Mouse (Mus musculus): ENCODE data around the gene Tbcd. TPM values are rescaled to one million over a fixed set of nuclear protein-coding genes. Genes with fewer than 3 reads are reported as not detected.
A peak's percentile ranks its signal among the peaks of the same experiment; 100 is the strongest.

The Tbcd gene
- total RNA-seq, 2 experiments from 2014 or later = 34.7 to 38.3 TPM

DNA sequence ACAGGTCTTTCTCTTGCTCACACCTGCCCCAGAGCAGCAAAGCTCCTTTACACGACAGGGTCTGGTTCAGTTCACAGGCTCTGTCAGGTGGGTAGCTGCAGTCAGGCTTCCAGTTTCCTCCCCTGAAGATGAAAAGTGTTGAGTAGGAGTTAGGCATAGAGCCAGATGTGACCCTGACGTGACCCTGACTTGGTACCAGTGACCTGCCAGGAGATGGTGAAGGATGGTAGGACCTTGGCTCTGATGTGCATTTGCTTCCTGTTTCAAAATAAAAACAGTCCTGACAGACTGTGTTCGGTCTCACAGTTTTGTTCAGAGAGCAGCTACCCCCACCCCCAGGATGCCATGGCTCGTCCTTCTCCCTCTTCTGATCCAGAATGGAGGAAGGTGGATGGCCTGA is 90.7 kb downstream of the Tbcd start:
- peak; percentile 67 for DNase-seq

DNA sequence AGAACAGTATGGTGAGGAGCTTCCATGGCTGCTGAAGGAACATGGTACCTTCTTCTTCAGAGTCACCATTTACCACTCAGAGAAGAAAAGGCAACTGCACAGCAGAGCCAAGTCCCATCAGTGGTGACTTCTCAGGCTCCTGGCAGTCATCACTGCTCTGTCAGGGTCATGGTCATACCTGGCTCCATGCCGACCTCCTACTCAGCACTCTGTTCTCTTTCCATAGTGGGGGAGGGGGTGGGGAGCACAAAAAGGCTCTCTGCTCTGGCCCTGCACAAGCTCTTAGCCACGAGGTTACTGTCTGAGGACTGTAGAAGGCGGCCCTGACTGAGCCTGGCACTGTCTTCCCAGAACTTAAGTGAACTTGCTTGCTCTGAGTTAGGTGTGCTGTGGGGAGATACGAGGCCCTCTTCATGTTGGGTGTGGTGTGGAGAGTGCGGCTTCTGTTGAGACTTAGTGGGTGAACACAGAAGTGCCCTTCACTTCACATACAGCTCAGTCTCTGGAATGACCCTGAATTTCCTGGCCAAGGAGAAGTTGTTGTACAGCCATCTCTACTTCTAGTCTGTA is 91.6 kb downstream of the Tbcd start:
- peak; percentile 77 for DNase-seq

DNA sequence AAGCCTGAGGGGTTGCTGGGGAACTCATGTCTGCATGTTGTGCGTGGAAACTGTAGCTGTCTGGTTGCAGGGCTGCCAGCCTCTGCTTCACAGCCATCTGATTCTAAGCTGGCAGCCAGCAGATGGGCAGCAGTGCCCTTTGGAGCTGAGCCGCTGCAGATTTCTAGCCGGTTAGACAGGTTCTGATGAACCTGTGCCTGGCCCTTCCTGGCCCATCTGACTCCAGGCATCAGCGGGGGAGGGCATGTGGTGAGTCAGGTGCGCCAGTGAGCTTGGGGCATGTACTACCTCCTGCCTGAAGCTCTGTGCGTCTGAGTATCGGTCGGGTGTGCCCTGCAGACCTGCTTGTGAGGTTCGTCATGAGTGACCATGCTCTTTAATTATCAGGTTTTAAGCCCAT is 92.2 kb downstream of the Tbcd start:
- DNase-seq = no peak

DNA sequence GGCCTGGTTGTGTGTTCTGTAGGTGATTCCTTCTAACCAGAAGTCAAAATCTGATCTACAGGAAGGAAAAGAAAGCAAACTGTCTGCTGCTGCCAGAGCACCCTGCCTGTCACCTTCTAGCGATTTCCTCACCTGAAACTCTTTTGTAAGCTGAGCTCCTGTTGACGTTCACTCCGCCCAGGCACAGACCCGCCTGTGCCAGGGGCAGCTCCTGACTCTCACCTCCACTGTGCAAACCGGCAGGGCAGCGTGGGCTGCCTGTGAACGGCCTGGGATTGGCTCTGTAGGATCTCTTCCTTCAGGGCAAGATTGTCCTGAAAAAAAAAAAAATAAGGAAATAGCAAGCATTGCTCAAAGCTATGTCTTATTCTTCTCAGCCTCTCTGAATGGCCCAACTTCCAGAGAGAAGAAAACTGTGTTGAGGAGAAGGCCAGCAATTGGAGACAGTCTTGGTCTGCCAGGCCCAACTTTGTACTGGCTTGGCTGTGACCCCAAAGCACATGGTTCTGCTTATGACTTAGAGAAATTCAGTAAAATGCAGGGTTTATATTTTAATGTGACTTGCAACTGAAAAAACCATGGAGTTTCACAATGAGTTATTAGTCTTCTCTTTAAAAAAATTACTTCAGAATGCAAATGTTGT is 93.1 kb downstream of the Tbcd start:
- no peak for DNase-seq

DNA sequence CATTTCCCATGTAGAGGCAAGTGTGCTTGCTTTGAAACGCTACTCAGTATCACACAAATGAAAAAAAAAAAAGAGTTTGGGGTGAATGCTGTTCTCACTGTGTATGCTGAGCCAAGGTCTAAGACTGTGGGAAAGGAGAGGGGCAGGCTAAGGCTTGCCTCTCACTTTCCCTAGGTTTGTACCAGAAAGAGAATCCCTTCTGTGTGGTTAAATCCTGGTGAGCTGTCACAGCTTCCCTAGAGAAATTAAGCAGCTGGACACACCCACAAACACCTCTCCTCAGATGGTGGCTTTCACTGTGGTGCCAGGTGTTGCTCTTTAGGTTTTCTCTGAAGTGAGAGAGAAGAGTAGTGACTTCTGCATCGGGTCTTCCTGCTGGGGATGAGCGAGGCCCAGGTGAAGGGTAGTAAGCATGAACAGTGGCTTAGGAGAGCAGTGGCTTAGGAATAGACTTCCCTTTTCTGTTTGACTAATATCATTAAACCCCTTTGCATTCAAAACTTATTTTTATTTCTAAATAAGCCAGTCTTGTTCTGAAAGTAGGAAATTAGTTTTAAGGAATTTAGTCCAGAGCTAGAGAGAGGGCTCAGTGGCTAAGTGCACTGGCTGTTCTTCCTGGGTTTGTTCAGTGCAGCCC is 93.8 kb downstream of the Tbcd start:
- DNase-seq = no peak

DNA sequence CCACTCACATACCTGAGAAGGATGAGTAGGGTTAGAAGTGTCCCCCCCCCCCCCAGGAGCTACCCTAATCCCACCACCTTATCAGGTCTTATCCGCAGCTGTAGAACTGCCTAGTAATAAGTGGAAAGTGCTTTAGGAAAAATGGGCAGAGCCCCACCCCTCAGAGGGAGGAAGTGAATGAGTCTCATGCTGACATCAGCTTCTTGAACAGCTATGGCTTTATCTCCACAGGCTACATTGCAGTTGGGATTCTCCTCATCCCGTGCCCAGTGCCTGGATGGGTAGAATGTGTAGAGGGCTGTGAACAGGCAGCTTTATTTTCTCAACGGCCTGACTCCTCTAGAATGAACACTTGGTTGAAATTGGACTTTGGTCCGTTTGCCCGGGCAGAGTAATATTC is 95.5 kb downstream of the Tbcd start:
- no peak for DNase-seq

DNA sequence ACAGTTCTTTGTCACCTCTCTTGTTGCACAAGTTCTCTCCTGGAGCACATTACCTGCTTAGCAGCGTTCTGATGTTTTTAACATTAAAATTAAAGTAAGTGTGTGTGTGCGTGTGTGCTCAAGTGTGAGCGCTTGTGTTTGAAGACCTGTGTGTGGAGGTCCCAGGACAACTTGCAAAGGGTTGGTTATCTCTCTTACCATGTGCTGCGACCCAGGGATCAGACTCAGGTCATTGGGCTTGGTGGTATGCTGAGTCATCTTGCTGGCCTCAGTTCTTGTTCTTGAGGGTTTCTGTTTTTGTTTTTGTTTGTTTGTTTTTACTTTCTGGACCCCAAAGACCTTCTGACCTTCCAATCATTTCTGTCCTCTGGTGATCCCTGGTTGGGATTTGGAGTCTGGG is 96.2 kb downstream of the Tbcd start:
- no peak for DNase-seq

DNA sequence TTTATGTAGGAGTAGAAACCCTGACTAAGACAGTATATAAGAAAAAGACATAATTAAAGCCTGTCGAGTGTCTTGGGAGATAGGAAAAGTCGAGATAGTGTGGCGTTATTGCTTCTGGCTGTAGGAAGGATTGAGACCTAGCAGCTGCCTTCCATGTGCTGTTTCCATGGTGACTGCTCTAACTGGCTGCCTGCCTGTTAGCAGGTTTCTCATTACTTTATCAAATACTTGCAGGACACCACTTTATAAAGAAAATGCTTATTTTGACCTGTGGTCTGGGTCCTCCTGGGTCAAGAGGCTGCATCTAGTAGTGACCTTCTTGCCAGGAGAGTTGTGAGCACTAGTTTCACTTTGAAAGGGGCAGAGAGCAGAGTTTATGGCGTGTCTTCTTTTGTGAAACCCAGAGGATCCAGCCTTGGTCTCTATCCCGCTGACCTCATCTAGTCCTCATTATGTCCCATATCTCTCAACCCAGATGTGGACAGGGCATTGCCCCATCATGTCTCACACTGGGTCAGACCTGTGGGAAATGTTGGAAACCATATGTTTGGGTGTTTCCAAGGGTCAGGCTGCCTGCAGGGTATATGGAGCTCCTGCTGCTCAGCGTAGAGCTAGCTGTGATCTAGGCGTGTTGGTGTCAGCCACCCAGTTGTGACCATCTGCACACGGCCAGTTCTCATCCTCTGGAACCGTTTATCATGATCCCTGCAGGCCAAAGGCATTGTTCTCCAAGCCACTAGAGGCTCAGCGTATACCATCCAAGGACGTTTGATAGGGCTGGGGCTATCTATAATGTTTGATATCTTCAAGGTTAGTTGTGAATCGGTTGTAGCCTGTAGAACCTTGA is 97.5 kb downstream of the Tbcd start:
- peak; percentile 33 for DNase-seq

DNA sequence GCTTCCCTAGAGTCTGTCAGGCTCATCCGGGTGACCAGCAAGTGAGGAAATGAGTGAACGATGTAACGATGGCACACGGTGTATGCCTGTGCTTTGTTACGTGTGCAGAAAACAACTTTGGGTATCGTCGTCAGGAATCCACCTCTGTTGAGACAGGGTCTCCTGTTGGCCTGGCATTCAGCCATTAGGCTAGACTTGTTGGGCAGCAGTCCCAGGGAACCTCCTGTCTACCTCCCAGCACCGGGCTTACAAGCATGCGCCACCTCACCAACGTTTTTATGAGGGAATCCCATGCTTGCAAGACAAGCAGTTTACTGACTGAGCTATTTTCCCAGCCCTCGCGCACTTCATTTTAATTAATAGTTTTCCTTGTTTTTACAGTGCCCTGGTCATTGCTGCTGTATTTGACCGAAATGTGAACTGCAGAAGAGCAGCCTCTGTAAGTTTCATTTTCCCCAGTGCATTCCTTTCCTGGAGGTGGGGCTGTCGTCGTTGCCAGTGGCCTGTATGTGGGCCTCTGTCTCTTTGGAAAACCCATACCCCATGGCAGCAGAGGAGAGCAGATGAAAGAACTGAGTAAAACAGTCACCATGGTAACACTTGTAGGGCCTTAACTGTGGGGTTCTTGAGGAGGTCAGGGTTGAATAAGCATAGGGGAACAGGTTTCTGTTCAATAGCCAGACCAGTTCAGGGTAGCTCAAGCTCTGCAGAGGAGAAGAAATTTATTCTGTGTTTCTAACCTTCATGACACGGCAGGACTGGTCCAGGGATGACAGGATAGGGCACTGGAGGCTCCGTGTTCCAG is 98.3 kb downstream of the Tbcd start:
- DNase-seq = no peak

DNA sequence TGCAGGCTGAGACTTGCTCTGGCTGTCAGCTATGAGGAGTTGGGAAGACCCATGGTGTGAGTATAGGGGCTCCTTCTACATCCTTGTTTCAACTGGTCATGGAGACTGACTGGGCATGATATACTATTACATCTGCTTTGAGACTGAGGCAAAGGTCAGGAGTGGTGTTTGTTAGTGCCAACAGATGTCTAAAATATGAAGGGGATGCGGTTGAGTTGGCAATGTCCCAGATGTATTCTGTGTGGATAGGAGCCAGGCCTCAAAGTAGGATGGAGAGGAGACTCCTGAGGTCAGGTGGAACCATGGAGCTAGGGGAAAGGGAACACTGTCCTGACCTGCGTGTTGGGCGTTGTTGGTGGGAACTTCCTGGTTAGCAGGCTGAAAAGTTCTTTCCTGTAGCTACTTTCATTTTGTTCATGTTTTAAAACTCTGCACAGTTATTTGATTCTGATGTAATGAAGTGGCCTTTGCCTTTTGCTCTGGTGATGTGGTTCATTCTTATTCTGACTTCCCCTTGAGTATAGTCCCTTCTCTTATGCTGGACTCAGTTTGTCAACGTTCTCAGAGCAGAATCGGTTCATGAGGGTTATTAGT is 99.6 kb downstream of the Tbcd start:
- no peak for DNase-seq

DNA sequence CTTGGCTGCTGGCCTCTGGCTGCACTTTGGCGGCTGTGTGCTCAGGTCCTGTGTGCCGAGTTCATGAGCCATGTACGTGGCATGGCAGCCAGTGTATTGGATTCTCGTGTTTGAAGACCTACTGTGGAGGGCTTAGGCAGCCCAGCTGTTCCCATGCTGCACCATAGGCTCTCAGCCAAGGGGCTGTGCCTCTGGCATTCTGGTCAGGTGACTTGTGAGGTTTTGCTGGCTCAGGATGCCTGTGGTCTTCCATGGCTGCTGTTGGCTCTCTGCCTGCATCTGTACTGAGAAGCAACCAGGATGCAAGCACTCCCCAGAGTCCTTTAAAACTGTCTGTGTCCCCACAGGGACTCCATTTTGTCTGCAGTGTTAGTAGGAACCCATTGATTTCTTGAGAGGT is 100.4 kb downstream of the Tbcd start:
- no peak for DNase-seq

DNA sequence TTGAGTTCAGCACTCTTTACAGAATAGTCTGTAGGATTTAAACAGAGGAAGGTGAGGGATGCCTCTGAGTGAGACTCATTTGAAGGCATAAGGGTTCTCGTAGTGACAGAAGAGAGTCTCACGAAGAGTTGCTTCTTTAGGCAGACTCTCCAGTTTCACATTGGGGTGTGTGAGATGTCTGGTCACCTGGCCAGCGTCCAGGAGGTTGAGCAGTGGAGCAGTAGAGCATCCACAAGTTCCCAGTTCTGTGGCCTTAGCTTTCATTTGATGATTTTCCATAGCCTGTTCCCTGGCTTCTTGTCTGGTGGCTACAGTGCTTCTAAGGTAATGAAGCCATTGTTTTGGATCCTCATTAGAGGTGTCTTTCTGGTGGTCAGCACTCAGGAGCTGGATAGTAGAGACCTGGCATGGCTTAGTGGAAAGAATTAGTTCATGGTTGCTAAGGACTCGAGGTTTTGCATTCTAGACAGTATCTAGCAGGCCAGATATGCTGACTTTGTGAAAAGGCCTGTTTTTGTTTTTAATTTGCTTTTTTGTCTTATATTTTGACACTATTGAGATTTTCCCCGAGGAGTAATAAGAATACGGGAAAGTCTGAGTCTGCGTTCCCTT is 101.2 kb downstream of the Tbcd start:
- DNase-seq = no peak

DNA sequence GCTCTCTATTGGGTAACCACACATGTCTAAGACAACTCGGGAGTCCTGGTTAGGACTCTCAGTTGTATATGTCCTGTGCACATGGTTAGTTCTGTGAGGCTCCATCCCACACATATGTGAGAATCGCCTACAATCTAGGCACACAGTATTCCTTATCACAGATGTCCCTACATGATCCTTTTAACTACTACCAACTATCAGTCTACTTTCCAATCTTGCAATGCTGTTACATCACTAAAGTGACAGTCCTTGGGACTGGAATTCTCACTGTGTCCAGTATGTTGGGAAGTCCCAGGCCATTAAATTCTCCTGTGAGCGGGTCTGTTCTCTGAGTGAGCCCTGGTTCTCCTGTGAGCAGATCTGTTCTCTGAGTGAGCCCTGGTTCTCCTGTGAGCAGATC is 101.7 kb downstream of the Tbcd start:
- DNase-seq = no peak

DNA sequence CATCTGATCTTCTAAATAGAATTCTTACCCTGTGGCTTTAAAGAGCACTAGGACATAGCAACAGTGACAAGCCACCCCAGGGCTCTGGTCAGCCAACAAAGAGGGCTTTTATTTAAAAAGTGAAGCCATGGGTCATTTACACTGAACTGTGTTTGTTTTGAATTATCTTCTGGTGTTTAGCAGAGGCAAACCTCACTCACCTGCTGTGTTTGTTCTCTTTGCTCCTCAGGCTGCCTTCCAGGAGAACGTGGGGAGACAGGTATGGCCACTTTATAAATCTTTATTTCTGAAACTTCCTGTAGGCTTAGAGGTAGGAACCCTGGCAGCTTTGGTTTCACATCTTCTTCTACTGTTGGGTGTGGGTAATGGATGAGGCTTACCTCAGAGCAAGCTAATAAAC is 105.0 kb downstream of the Tbcd start:
- no peak for DNase-seq

DNA sequence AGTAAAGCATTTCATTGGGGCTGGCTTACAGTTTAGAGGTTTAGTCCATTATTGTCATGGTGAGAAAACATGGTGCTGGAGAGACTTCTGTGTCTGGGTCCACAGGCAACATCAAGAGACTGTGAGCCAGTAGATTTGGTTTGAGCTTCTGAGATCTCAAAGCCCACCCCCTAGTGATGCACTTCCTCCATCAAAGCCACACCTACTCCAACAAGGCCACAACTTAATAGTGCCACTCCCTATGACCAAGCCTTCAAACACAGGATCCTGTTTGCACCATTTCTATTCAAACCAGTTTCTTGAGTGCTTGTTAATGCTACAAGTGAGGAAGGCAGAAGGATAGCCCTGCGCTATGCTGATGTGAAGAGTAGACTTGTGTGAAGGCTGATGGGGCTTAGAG is 106.2 kb downstream of the Tbcd start:
- no peak for DNase-seq

DNA sequence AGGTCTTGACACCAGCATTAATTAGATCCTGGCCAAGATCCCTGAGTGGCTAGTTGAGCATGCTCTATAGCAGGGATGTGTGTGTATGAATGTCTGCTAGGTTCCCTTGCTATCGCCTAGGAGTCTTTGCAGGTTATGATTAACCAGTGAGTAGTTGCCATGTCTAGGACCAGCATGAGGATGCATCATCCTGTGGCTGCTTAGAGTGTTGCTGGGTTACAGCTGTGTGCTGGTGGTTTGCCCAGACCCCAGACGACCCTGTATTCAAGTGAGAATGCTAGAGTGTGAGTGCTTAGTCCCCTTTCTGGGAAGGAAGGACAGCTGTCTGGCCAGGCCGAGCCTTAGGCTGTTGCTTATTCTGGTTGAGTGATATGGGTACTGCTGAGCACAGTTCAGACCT is 106.8 kb downstream of the Tbcd start:
- no peak for DNase-seq

DNA sequence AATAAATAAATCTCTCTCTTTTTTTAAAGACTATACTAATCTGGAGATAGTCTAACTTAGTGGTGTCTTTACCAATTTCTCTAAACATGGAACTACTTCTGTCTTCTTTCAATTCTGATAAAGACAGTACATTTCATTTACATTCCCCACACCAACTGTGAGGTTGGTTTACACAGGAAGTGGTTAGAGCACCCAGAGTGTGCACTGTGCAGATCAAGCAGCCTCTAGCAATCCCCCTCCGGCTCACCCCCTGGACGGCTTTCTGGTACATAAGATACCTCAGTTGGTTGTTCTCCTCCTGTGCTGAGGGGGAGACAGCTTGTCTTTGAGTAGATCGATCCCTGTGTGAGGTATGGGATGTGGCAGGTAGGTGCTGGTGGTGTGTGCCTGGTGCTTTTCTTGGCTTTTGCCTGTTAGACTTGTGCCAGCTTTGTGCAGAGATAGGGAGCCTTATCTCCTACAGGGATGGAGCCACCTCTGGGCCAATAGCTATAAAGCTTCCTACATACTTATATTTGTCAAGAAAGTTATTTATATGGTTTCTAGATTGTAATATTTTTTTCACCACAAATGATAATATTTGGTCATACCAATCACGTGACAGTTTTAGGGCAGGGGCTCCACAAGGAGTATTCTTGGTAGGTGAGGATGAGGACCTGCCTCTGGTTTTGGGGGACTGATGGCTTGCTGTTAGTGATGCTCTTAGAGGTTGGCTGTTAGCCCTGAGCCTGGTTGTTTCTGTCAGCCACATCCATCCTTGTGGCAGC is 108.0 kb downstream of the Tbcd start:
- DNase-seq = no peak

DNA sequence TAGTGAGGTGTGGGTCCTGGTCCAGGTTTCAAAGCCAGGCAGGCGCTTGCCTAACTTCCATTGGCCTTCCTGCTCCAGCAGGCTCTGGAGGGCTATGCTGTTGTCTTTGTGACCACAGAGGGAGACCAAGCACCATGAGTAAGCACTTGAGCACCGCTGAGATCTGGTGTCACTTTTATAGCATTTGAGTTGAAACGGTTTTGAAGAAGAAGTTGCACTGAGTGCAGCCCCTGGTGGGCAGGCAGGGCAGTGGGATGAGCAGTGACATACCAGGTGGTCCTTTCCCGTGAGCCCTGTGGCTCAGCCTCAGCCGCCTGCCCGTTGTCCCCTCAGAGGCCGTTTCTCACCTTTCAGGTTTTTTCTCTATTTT is 108.5 kb downstream of the Tbcd start:
- DNase-seq = no peak

DNA sequence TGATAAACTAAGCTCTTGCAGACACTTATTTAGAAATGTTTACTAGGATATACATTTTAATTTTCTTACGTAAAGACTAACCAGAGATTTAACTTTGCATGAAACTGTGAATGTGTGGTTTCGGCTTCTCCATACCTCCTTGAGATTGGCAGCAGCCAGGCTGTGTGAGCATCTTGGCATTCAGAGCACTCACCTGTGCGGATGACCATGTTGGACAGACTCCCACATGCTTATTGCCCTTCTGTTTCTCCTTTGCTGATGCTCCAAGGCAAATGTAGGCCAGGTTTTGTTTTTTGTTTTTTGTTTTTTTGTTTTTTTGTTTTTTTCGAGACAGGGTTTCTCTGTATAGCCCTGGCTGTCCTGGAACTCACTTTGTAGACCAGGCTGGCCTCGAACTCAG is 111.6 kb downstream of the Tbcd start:
- no peak for DNase-seq

DNA sequence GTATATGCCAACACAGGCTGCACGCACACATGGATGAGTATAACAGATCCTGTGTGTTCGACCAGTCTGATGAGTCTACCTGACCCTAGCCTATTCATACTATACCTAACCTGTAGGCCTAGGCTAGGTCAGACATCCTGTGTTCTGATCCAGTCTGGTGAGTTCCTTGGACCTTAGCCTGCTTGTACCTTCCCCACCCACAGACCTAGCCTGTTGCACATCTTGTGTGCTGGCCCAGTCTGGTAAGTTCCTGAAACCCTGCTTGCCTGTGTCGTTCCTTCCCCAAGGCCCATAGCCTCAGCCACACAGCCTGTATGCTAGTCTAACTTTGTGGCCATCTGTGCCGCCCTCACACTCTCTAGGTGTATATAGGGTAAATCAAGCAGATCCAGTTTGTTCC is 112.5 kb downstream of the Tbcd start:
- no peak for DNase-seq

DNA sequence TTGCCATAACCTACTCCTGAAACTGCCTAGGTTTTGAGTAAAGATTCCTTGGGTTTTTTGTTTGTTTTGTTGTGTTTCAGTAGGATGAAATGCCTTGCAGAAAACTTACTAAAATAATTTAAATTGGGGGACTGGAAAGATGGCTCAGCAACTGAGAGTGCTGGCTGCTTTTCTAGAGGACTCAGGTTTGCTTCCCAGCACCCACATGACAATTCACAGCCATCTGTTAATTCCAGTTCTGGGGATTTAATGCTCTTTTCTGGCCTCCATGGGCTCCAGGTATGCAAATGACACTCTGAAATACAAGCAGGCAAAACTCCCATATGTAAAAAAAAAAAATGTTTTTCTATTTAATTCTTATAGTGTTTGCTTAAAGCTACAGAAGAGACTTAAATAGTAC is 130.1 kb downstream of the Tbcd start:
- DNase-seq = no peak
